Comparison of ENCODE assay signal across 8 mouse cellular contexts in genomic region chr13:76484086-76484709, GRCm38 (mm10).
DNase-seq lines count a peak whose midpoint lies in the region; ATAC-seq lines count a peak whose summit lies in the region.

No protein-coding gene starts in this region.

- no peaks in the 10 kb centered on the region for H3K4me1 ChIP-seq in liver, embryonic 11.5 days (replicated peaks; ENCODE audit: control insufficient read depth, insufficient read depth, low read length)
- H3K4me1 ChIP-seq in liver, embryonic 12.5 days = no peaks in the 10 kb centered on the region
- no peaks in the 10 kb centered on the region for H3K4me1 ChIP-seq in hindbrain, embryonic 16.5 days (ENCODE audit: control insufficient read depth, insufficient read depth, low read depth, low read length)

- H3K36me3 ChIP-seq in liver, embryonic 11.5 days (ENCODE audit: control insufficient read depth, insufficient read depth, low read length) = no peaks in the 10 kb centered on the region
- H3K36me3 ChIP-seq in liver, embryonic 12.5 days = no peaks in the 10 kb centered on the region
- no peaks in the 10 kb centered on the region for H3K36me3 ChIP-seq in hindbrain, embryonic 16.5 days (ENCODE audit: control insufficient read depth, insufficient read depth, low read length)

- no peak overlapping the region for H3K4me2 ChIP-seq in liver, embryonic 11.5 days
- no peak overlapping the region for H3K4me2 ChIP-seq in liver, embryonic 12.5 days
- no peak overlapping the region for H3K4me2 ChIP-seq in hindbrain, embryonic 16.5 days (ENCODE audit: low read length)

- no peaks in the 10 kb centered on the region for H3K27me3 ChIP-seq in liver, embryonic 11.5 days (replicated peaks; ENCODE audit: control insufficient read depth, insufficient read depth, low read length)
- no peaks in the 10 kb centered on the region for H3K27me3 ChIP-seq in liver, embryonic 12.5 days (replicated peaks)
- no peaks in the 10 kb centered on the region for H3K27me3 ChIP-seq in hindbrain, embryonic 16.5 days (replicated peaks; ENCODE audit: control insufficient read depth, insufficient read depth, low read length)

- no peak overlapping the region for H3K27ac ChIP-seq in liver, embryonic 11.5 days (ENCODE audit: low read depth, low read length)
- H3K27ac ChIP-seq in liver, embryonic 12.5 days = no peak overlapping the region
- no peak overlapping the region for H3K27ac ChIP-seq in hindbrain, embryonic 16.5 days (ENCODE audit: low read depth, low read length)

- WGBS in liver, embryonic 11.5 days = 54% methylated on average over 2 of the region's 2 CpGs
- 46% methylated on average over 2 of the region's 2 CpGs for WGBS in liver, embryonic 12.5 days (ENCODE audit: insufficient replicate concordance)
- 25% methylated on average over 2 of the region's 2 CpGs for WGBS in hindbrain, embryonic 16.5 days

- no peak for DNase-seq in liver, embryonic 11.5 days (ENCODE audit: low spot score)
- DNase-seq in cerebellum, postnatal 25 days = peak; percentile 27 to 48
- DNase-seq in mesoderm, embryonic 11.5 days (ENCODE audit: low read depth, low spot score) = peak; percentile 14
- no peak for DNase-seq in layer of hippocampus, adult 9-10 months (ENCODE audit: low spot score)
- DNase-seq in layer of hippocampus, adult 11-12 months (ENCODE audit: low spot score) = no peak
- no peak for DNase-seq in urinary bladder, adult 18-20 months (ENCODE audit: low spot score in 2 of 2)

- no peak overlapping the region for H3K4me3 ChIP-seq in liver, embryonic 11.5 days (ENCODE audit: low read depth, low read length)
- H3K4me3 ChIP-seq in liver, embryonic 12.5 days = no peak overlapping the region
- no peak overlapping the region for H3K4me3 ChIP-seq in hindbrain, embryonic 16.5 days (ENCODE audit: low read length)

- no peak overlapping the region for H3K9ac ChIP-seq in liver, embryonic 11.5 days (ENCODE audit: low read depth, low read length)
- H3K9ac ChIP-seq in liver, embryonic 12.5 days = no peak overlapping the region
- H3K9ac ChIP-seq in hindbrain, embryonic 16.5 days (ENCODE audit: low read depth, low read length) = no peak overlapping the region

- no peaks in the 10 kb centered on the region for H3K9me3 ChIP-seq in liver, embryonic 11.5 days (ENCODE audit: control insufficient read depth, low read length)
- H3K9me3 ChIP-seq in liver, embryonic 12.5 days (replicated peaks) = no peaks in the 10 kb centered on the region
- H3K9me3 ChIP-seq in hindbrain, embryonic 16.5 days (ENCODE audit: control insufficient read depth, low read length) = no peaks in the 10 kb centered on the region

- peak; percentile 41 for ATAC-seq in liver, embryonic 11.5 days (replicated peaks; ENCODE audit: low FRiP score)
- ATAC-seq in liver, embryonic 12.5 days = no peak
- ATAC-seq in hindbrain, embryonic 16.5 days = peak; percentile 60; the same call in 1 of the 2 replicates

Comparison
In these comparisons a context has a peak if more than half of its experiments do, and no peak if none do; other contexts are left out.
1. DNase-seq: peak in cerebellum, postnatal 25 days (2 of 2) and mesoderm, embryonic 11.5 days (single experiment); none in liver, embryonic 11.5 days (single experiment), layer of hippocampus, adult 9-10 months (single experiment), layer of hippocampus, adult 11-12 months (single experiment) and urinary bladder, adult 18-20 months (0 of 2).